Comparison of ENCODE assay signal across 9 mouse cellular contexts in the genomic region with DNA sequence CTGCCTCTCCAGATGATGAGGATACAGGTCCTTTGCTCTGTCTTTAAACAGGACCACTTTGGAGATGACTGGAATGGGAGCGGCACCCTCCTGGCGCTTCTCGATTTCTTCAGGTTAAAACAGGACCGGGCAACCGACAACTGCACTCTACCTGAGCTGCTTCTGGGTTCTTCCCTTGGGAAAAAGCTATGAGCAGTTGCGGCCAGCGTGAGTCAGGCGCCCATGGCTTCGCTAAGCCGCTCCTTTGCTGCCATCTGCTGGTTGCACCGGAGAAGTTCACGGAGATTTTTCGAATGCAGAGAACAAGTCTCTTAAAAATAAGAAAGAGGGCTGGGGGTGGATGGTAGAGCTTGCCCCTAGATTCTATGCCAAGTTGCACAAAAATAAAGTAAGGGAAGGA. TPM values are rescaled to one million over a fixed set of nuclear protein-coding genes. Genes with fewer than 3 reads are reported as not detected.
DNase-seq lines count a peak whose midpoint lies in the region; ATAC-seq and TF ChIP-seq lines count a peak whose summit lies in the region.
"Had no signal": no experiment of that assay in that cellular context is flagged by ENCODE, and none has a peak within 500 bp of the region (broad histone marks: within the 10 kb centered on the region; RNA-seq: fewer than 3 reads in every experiment).

No protein-coding gene starts in this region.

- peaks cover 78% of the 10 kb centered on the region for H3K27me3 ChIP-seq in hindbrain, embryonic 11.5 days (ENCODE audit: control insufficient read depth, insufficient read depth, low read length)
- H3K27me3 ChIP-seq in hindbrain, embryonic 12.5 days = peaks cover 96% of the 10 kb centered on the region
- peaks cover 67% of the 10 kb centered on the region for H3K27me3 ChIP-seq in hindbrain, postnatal 0 days (ENCODE audit: insufficient read depth, low read length)

- no peaks in the 10 kb centered on the region for H3K9me3 ChIP-seq in hindbrain, embryonic 11.5 days (ENCODE audit: control insufficient read depth, low read length)
- H3K9me3 ChIP-seq in hindbrain, embryonic 12.5 days (replicated peaks) = no peaks in the 10 kb centered on the region
- H3K9me3 ChIP-seq in hindbrain, postnatal 0 days (ENCODE audit: low read length) = no peaks in the 10 kb centered on the region

- peak; percentile 88 for TF ChIP-seq CTCF in hindbrain, postnatal 0 days (IDR thresholded peaks at IDR 0.05; ENCODE audit: low read depth)

- H3K27ac ChIP-seq in hindbrain, embryonic 11.5 days (ENCODE audit: low read depth, low read length) = no peak overlapping the region
- H3K27ac ChIP-seq in hindbrain, embryonic 12.5 days = no peak overlapping the region
- H3K27ac ChIP-seq in hindbrain, postnatal 0 days = no peak overlapping the region

- H3K4me3 ChIP-seq in hindbrain, embryonic 11.5 days (ENCODE audit: low read depth, low read length) = no peak overlapping the region
- H3K4me3 ChIP-seq in hindbrain, embryonic 12.5 days = no peak overlapping the region
- no peak overlapping the region for H3K4me3 ChIP-seq in hindbrain, postnatal 0 days (ENCODE audit: low read length)
- H3K4me3 ChIP-seq: myocyte had no signal

- no peaks in the 10 kb centered on the region for H3K4me1 ChIP-seq in hindbrain, embryonic 11.5 days (replicated peaks; ENCODE audit: control insufficient read depth, insufficient read depth, low read length)
- H3K4me1 ChIP-seq in hindbrain, embryonic 12.5 days = peaks cover 5% of the 10 kb centered on the region; the same call in 1 of the 2 replicates
- no peaks in the 10 kb centered on the region for H3K4me1 ChIP-seq in hindbrain, postnatal 0 days (ENCODE audit: insufficient read depth, low read length)

- peak; percentile 89 for DNase-seq in hindbrain, embryonic 11.5 days (ENCODE audit: low spot score)
- DNase-seq in adrenal gland, adult 2 months = peak; percentile 82
- peak; percentile 82 for DNase-seq in embryo, embryonic 9.5 days (ENCODE audit: extremely low spot score)
- DNase-seq in hindbrain, postnatal 0 days (ENCODE audit: low spot score) = peak; percentile 90
- DNase-seq in left cerebral cortex, adult 18-20 months (ENCODE audit: low spot score in 2 of 2) = peak; percentile 77 to 85
- peak; percentile 86 for DNase-seq in mesoderm, embryonic 11.5 days (ENCODE audit: low read depth, low spot score)
- DNase-seq in testis, postnatal 14 days (ENCODE audit: low spot score) = peak; percentile 56

- no peak overlapping the region for H3K9ac ChIP-seq in hindbrain, embryonic 11.5 days (ENCODE audit: low read depth, low read length)
- no peak overlapping the region for H3K9ac ChIP-seq in hindbrain, embryonic 12.5 days
- H3K9ac ChIP-seq in hindbrain, postnatal 0 days (replicated peaks; ENCODE audit: low read length) = no peak overlapping the region

- no peaks in the 10 kb centered on the region for H3K36me3 ChIP-seq in hindbrain, embryonic 11.5 days (ENCODE audit: control insufficient read depth, insufficient read depth, low read length)
- H3K36me3 ChIP-seq in hindbrain, embryonic 12.5 days = no peaks in the 10 kb centered on the region
- no peaks in the 10 kb centered on the region for H3K36me3 ChIP-seq in hindbrain, postnatal 0 days (ENCODE audit: insufficient read depth, low read length)

- 1% methylated on average over 13 of the region's 13 CpGs for WGBS in hindbrain, embryonic 11.5 days
- under 1% methylated on average over 13 of the region's 13 CpGs for WGBS in hindbrain, embryonic 12.5 days
- WGBS in hindbrain, postnatal 0 days = under 1% methylated on average over 13 of the region's 13 CpGs

- ATAC-seq in hindbrain, embryonic 11.5 days (ENCODE audit: low FRiP score) = no peak
- ATAC-seq in hindbrain, embryonic 12.5 days (ENCODE audit: low FRiP score) = no peak
- 0 out of 2 replicates have a peak, but pooled peaks have one; percentile 32 for ATAC-seq in hindbrain, postnatal 0 days

- H3K4me2 ChIP-seq in hindbrain, embryonic 11.5 days (replicated peaks; ENCODE audit: low read depth, low read length) = no peak overlapping the region
- no peak overlapping the region for H3K4me2 ChIP-seq in hindbrain, embryonic 12.5 days (replicated peaks)
- no peak overlapping the region for H3K4me2 ChIP-seq in hindbrain, postnatal 0 days (ENCODE audit: low read depth, low read length)

RNA-seq across cellular contexts. Expression of a gene that starts 20.6 kb away (rescaled TPM):
- 5.1 and 9.0 TPM in 2 replicates for polyA plus RNA-seq in hindbrain, embryonic 11.5 days (2014; fragmentation: Nextera tagmentation; extraction: Ambion mirVana)
- 8.9 and 10.3 TPM in 2 replicates for polyA plus RNA-seq in hindbrain, embryonic 12.5 days (2016; fragmentation: Nextera tagmentation; extraction: Ambion mirVana)
- total RNA-seq in adrenal gland, adult 2 months (2021) = 100 to 1,000 TPM; 285 to 315 TPM
- polyA plus RNA-seq in adrenal gland, adult 2 months (2012; rRNA removed) = 854 and 965 TPM in 2 replicates
- total RNA-seq in hindbrain, postnatal 0 days (2014; rRNA removed) = 1.3 and 6.7 TPM in 2 replicates
- 2.4 and 2.9 TPM in 2 replicates for polyA plus RNA-seq in hindbrain, postnatal 0 days (2015; fragmentation: Nextera tagmentation; extraction: Ambion mirVana)
- 1 to 10 TPM; 4.5 to 5.5 TPM for total RNA-seq in left cerebral cortex, adult 18-20 months (2021)

Comparison
In these comparisons a context has a peak if more than half of its experiments do, and no peak if none do; other contexts are left out.
1. RNA of a gene that starts 20.6 kb away (polyA plus RNA-seq): 854 to 965 TPM in adrenal gland, adult 2 months; 8.9 to 10.3 TPM in hindbrain, embryonic 12.5 days, 5.1 to 9.0 TPM in hindbrain, embryonic 11.5 days and 2.4 to 2.9 TPM in hindbrain, postnatal 0 days; every median in the first group is over 10 times any median in the second.
2. Peak in every context shown above with its lines, with median percentiles within 50 percentile points of each other: DNase-seq.